Mouse (Mus musculus) mouse embryonic stem cell (cell line): ENCODE data around the gene Snrpe.

Experiments used
- in situ Hi-C, 2 experiments: fragments of 300-500 bp; cut with MboI; formaldehyde crosslinking; loops; 1 replicate in 1 of 2; 3 replicates in 1 of 2; pipeline ENCODE4 v1.14.3; 2019 to 2020; ENCODE audit warnings: low sequenced_read_pairs in 2 of 2, low pct_unique_long_range_greater_than_20kb in 1 of 2, mixed read lengths in 1 of 2; ENCODE audit not compliant: unreplicated experiment in 1 of 2

Gene Snrpe

DNA sequence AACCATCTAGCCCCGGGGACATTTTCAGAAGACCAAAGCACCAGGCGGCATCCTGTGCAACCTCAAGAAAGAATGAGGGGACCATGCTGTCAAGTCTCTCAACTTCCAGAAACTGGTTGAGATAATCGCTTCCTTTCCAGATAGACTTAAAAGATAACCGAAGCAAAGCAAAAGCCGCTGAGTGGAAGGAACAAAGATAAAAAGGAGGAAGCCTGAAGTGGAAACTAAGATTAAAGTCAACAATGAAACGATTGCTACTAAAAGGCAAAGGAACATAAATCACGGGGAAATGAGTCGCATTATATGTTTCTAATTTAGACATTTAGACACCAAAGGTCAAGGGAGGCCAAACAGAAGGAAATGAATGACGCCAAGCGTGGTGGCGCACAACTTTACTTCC, 38.8 kb downstream of the Snrpe start:
- in situ Hi-C loops: no loop called here
